Mouse (Mus musculus): ENCODE results near the gene Dusp5.

DNA sequence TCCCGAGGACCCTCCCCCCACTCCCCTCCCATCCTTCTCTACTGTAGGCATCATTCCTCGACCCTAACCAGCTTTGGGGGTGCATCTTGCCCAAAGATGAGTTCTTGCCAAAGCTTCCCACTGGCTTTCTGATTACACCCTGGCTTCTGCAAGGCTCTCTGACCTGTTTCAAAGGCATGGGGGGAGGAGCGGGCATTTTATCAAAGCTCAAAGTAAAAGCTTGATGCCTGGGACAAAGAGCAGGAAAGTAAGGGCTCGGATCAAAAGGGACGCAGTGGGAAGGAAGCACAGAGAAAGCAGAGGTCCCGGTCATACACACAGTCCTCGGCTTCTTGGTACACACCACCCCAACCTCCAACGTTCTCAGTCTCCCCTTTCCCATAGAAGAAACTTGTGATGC, 45.2 kb downstream of the Dusp5 start:
- TF ChIP-seq GATA1 (IDR thresholded peaks at IDR 0.05; ENCODE audit: borderline replicate concordance, low read length) (no peak), FLI1 (IDR thresholded peaks at IDR 0.05; ENCODE audit: low read length) (no peak)
